In the genomic region with DNA sequence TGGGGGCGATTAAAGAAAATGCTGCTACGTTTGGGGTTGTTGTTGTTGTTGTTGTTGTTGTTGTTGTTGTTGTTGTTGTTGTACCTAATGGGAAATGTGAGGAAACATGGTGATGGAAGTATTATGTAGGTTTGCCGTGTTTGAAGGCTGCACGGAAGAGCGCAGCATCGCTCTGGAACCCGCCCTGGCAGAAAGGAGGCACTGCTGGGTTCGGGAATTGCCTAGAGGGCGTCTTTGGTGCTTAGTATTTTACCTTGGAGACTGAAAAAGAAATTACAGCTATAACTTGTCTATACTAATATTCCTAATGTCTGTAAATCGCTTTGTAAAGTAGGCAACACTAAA, we compare ENCODE assay signal across 8 mouse cellular contexts. TPM values are rescaled to one million over a fixed set of nuclear protein-coding genes. Genes with fewer than 3 reads are reported as not detected.
DNase-seq lines count a peak whose midpoint lies in the region; ATAC-seq and TF ChIP-seq lines count a peak whose summit lies in the region.
"Had no signal": no experiment of that assay in that cellular context is flagged by ENCODE, and none has a peak within 500 bp of the region (broad histone marks: within the 10 kb centered on the region; RNA-seq: fewer than 3 reads in every experiment).

No protein-coding gene starts in this region.

- H3K4me1 ChIP-seq in CH12.LX (ENCODE audit: control insufficient read depth in 1 of 2, insufficient read depth in 2 of 2): no peaks in the 10 kb centered on the region
- H3K4me1 ChIP-seq in embryonic facial prominence, embryonic 10.5 days: peaks cover 11% of the 10 kb centered on the region; the same call in 1 of the 2 replicates
- 0 out of 2 replicates have a peak, but pooled peaks cover 4% of the 10 kb centered on the region for H3K4me1 ChIP-seq in intestine, embryonic 16.5 days (ENCODE audit: control insufficient read depth, insufficient read depth, low read length)
- H3K4me1 ChIP-seq in stomach, embryonic 16.5 days (ENCODE audit: control insufficient read depth, insufficient read depth, low read length): no peaks in the 10 kb centered on the region; the same call in 1 of the 2 replicates

- peak overlapping the region in 2 of 3 experiments; percentile 21 to 47 for H3K4me3 ChIP-seq in CH12.LX (replicated peaks in 1 of 3; ENCODE audit: low read depth in 2 of 3, low read length in 2 of 3, poor library complexity in 1 of 3)
- peak overlapping the region; percentile 87 for H3K4me3 ChIP-seq in embryonic facial prominence, embryonic 10.5 days
- peak overlapping the region; percentile 67 for H3K4me3 ChIP-seq in intestine, embryonic 16.5 days (ENCODE audit: low read length)
- H3K4me3 ChIP-seq in stomach, embryonic 16.5 days (replicated peaks; ENCODE audit: low read length): peak overlapping the region; percentile 69
- H3K4me3 ChIP-seq: erythroblast, embryonic 14.5 days had no signal

- peak; percentile 37 for DNase-seq in CD4-positive, CD25-positive, alpha-beta regulatory T cell, adult 2 months (ENCODE audit: low read depth, low spot score)
- no peak for DNase-seq in CH12.LX (ENCODE audit: extremely low read depth)
- DNase-seq in embryonic facial prominence, embryonic 10.5 days (ENCODE audit: low spot score): no peak
- peak; percentile 7 for DNase-seq in lung, postnatal 14 days
- DNase-seq in adrenal gland, postnatal 4 days (ENCODE audit: low spot score in 2 of 2): no peak

- H3K9me3 ChIP-seq in CH12.LX (replicated peaks; ENCODE audit: low read length): no peaks in the 10 kb centered on the region
- H3K9me3 ChIP-seq in embryonic facial prominence, embryonic 10.5 days: no peaks in the 10 kb centered on the region
- no peaks in the 10 kb centered on the region for H3K9me3 ChIP-seq in intestine, embryonic 16.5 days (ENCODE audit: control insufficient read depth, low read length)
- H3K9me3 ChIP-seq in stomach, embryonic 16.5 days (replicated peaks; ENCODE audit: control insufficient read depth, low read length): no peaks in the 10 kb centered on the region

- in situ Hi-C loops in CH12.LX (cut with MboI; ENCODE audit: low pct_ligation_motif_present, low pct_unique_long_range_greater_than_20kb, low sequenced_read_pairs): no loop called here

- TF ChIP-seq RAD21 in CH12.LX (IDR thresholded peaks at IDR 0.05; ENCODE audit: low read depth, low read length): no peak

- TF ChIP-seq POLR2A in CH12.LX (IDR thresholded peaks at IDR 0.05; ENCODE audit: low read depth, low read length): no peak

- H3K79me2 ChIP-seq in CH12.LX (replicated peaks; ENCODE audit: control insufficient read depth, extremely low read depth, insufficient read depth, poor library complexity, severe bottlenecking): no peaks in the 10 kb centered on the region

- no peak overlapping the region for H3K27ac ChIP-seq in CH12.LX (ENCODE audit: insufficient read depth, low read depth)
- H3K27ac ChIP-seq in embryonic facial prominence, embryonic 10.5 days (replicated peaks): peak overlapping the region; percentile 74
- H3K27ac ChIP-seq in intestine, embryonic 16.5 days (ENCODE audit: low read length): no peak overlapping the region
- H3K27ac ChIP-seq in stomach, embryonic 16.5 days (ENCODE audit: low read length): no peak overlapping the region

- no peak for TF ChIP-seq EP300 in CH12.LX (IDR thresholded peaks at IDR 0.05; ENCODE audit: low read length)

- peak; percentile 68 for ATAC-seq in intestine, embryonic 16.5 days
- ATAC-seq in stomach, embryonic 16.5 days (ENCODE audit: insufficient read depth, low FRiP score): peak; percentile 38; the same call in 1 of the 2 replicates

- WGBS in embryonic facial prominence, embryonic 10.5 days: 2% methylated on average over 10 of the region's 10 CpGs
- 1% methylated on average over 10 of the region's 10 CpGs for WGBS in intestine, embryonic 16.5 days
- 5% methylated on average over 10 of the region's 10 CpGs for WGBS in stomach, embryonic 16.5 days

- no peaks in the 10 kb centered on the region for H3K36me3 ChIP-seq in CH12.LX (replicated peaks in 1 of 2; ENCODE audit: control insufficient read depth in 1 of 2, insufficient read depth in 1 of 2, low read length in 1 of 2)
- no peaks in the 10 kb centered on the region for H3K36me3 ChIP-seq in embryonic facial prominence, embryonic 10.5 days (replicated peaks)
- H3K36me3 ChIP-seq in intestine, embryonic 16.5 days (ENCODE audit: control insufficient read depth, insufficient read depth, low read length): no peaks in the 10 kb centered on the region
- H3K36me3 ChIP-seq in stomach, embryonic 16.5 days (ENCODE audit: control insufficient read depth, insufficient read depth, low read length): no peaks in the 10 kb centered on the region

- dilution Hi-C loops in CH12.LX (cut with MboI; ENCODE audit: extremely low pct_ligation_motif_present, extremely low pct_unique_long_range_greater_than_20kb, low sequenced_read_pairs): no loop called here

- H3K27me3 ChIP-seq in CH12.LX (replicated peaks): peaks cover 6% of the 10 kb centered on the region
- peaks cover 42% of the 10 kb centered on the region for H3K27me3 ChIP-seq in embryonic facial prominence, embryonic 10.5 days (replicated peaks; ENCODE audit: low read depth, poor library complexity, severe bottlenecking)
- peaks cover 14% of the 10 kb centered on the region for H3K27me3 ChIP-seq in intestine, embryonic 16.5 days (replicated peaks; ENCODE audit: control insufficient read depth, insufficient read depth, low read length)
- H3K27me3 ChIP-seq in stomach, embryonic 16.5 days (ENCODE audit: control insufficient read depth, insufficient read depth, low read length): peaks cover 7% of the 10 kb centered on the region; the same call in 1 of the 2 replicates

- peak overlapping the region; percentile 85; the same call in 1 of the 2 replicates for H3K4me2 ChIP-seq in CH12.LX (ENCODE audit: insufficient read depth, low read depth, poor library complexity, severe bottlenecking)
- peak overlapping the region; percentile 94 for H3K4me2 ChIP-seq in intestine, embryonic 16.5 days (ENCODE audit: low read depth, low read length)
- peak overlapping the region; percentile 89 for H3K4me2 ChIP-seq in stomach, embryonic 16.5 days (ENCODE audit: low read depth, low read length)

- no peak for TF ChIP-seq CTCF in CH12.LX (conservative IDR thresholded peaks at IDR 0.05 in 1 of 2, IDR thresholded peaks at IDR 0.05 in 1 of 2; ENCODE audit: low read depth in 2 of 2, low read length in 2 of 2)

- no peak overlapping the region for H3K9ac ChIP-seq in CH12.LX (ENCODE audit: insufficient read depth, low read depth)
- H3K9ac ChIP-seq in intestine, embryonic 16.5 days (ENCODE audit: low read depth, low read length): peak overlapping the region; percentile 67; the same call in 1 of the 2 replicates
- peak overlapping the region; percentile 82 for H3K9ac ChIP-seq in stomach, embryonic 16.5 days (ENCODE audit: low read length)

TF ChIP-seq in CH12.LX, 34 proteins besides CTCF, POLR2A, EP300 and RAD21:
- no peak for TF ChIP-seq JUND (conservative IDR thresholded peaks at IDR 0.05; ENCODE audit: low read depth, low read length)
- TF ChIP-seq SMC3 (IDR thresholded peaks at IDR 0.05; ENCODE audit: low read depth, low read length): no peak
- no peak for TF ChIP-seq USF2 (conservative IDR thresholded peaks at IDR 0.05; ENCODE audit: low read depth, low read length)
- TF ChIP-seq ELF1 (IDR thresholded peaks at IDR 0.05; ENCODE audit: low read depth, low read length): no peak
- no peak for TF ChIP-seq KAT2A (IDR thresholded peaks at IDR 0.05; ENCODE audit: insufficient replicate concordance, low read length)
- TF ChIP-seq MYC (IDR thresholded peaks at IDR 0.05; ENCODE audit: low read depth, low read length): no peak

RNA-seq across cellular contexts. Expression of gene Hdac9, which starts 9.4 kb away (rescaled TPM):
- 0.04 TPM in 1 of 2 replicates, not detected in the other for total RNA-seq in CH12.LX (2012; rRNA removed)
- 0.38 and 0.49 TPM in 2 replicates for total RNA-seq in CH12.LX (2014; rRNA removed)
- 0.17 and 0.44 TPM in 2 replicates for polyA plus RNA-seq in CH12.LX (2012; ENCODE audit: insufficient read length, low read depth)
- polyA plus RNA-seq in embryonic facial prominence, embryonic 10.5 days (2016; fragmentation: Nextera tagmentation; extraction: Ambion mirVana): 3.5 and 3.6 TPM in 2 replicates
- polyA plus RNA-seq in intestine, embryonic 16.5 days (2015; fragmentation: Nextera tagmentation; extraction: Ambion mirVana): 3.2 and 3.3 TPM in 2 replicates
- 4.4 and 4.6 TPM in 2 replicates for polyA plus RNA-seq in stomach, embryonic 16.5 days (2015; fragmentation: Nextera tagmentation; extraction: Ambion mirVana)
- total RNA-seq in adrenal gland, postnatal 4 days (2021): 1 to 10 TPM; 3.6 to 4.0 TPM
- polyA plus RNA-seq: erythroblast, embryonic 14.5 days had no signal

Comparison
In these comparisons a context has a peak if more than half of its experiments do, and no peak if none do; other contexts are left out.
1. DNase-seq: peak in CD4-positive, CD25-positive, alpha-beta regulatory T cell, adult 2 months (single experiment) and lung, postnatal 14 days (single experiment); none in CH12.LX (single experiment), embryonic facial prominence, embryonic 10.5 days (single experiment) and adrenal gland, postnatal 4 days (0 of 2).
2. H3K4me3 ChIP-seq: peak in every context shown above with its lines; median percentile 87 in embryonic facial prominence, embryonic 10.5 days; 69 in stomach, embryonic 16.5 days; 67 in intestine, embryonic 16.5 days; 34 in CH12.LX.
3. Peak in every context shown above with its lines, with median percentiles within 50 percentile points of each other: H3K4me2 ChIP-seq.